Mouse (Mus musculus) myocyte (in vitro differentiated cells): Measurements from ENCODE around the gene Olfr749. TPM values are rescaled to one million over a fixed set of nuclear protein-coding genes. Genes with fewer than 3 reads are reported as not detected.

Experiments used
- H3K27me3 ChIP-seq: one replicate; pipeline ENCODE4 v1.6.1; 2011; ENCODE audit not compliant: control insufficient read depth, insufficient read depth, insufficient read length
- H3K36me3 ChIP-seq: one replicate; pipeline ENCODE4 v1.6.1; 2011; ENCODE audit not compliant: control insufficient read depth, insufficient read depth
- H3K4me2 ChIP-seq: one replicate; pipeline ENCODE4 v1.6.1; 2011; ENCODE audit warnings: low read depth, control low read depth
- H3K4me3 ChIP-seq: one replicate; pipeline ENCODE4 v1.5.1; 2011; ENCODE audit warnings: mild to moderate bottlenecking, control low read depth, moderate library complexity
- H3K79me2 ChIP-seq: one replicate; pipeline ENCODE4 v1.6.1; 2011; ENCODE audit not compliant: control insufficient read depth, insufficient read depth
- H3ac ChIP-seq: one replicate; pipeline ENCODE4 v1.6.1; 2011; ENCODE audit not compliant: control insufficient read depth, insufficient read length
- CEBPB ChIP-seq: IDR thresholded peaks from 2 replicates; pipeline ENCODE4 v1.6.1; 2011; ENCODE audit warnings: mild to moderate bottlenecking, moderate library complexity; ENCODE audit not compliant: poor library complexity, insufficient read depth, severe bottlenecking
- E2F4 ChIP-seq: IDR thresholded peaks from one replicate; pipeline ENCODE4 v1.6.1; 2011; ENCODE audit warnings: mild to moderate bottlenecking, control low read depth, moderate library complexity; ENCODE audit not compliant: insufficient read depth
- MAX ChIP-seq: IDR thresholded peaks from one replicate; pipeline ENCODE4 v1.6.1; 2011; ENCODE audit warnings: low read depth, mild to moderate bottlenecking, control low read depth
- MYOD1 ChIP-seq, 3 experiments: IDR thresholded peaks; one replicate each; pipeline ENCODE4 v1.6.1; 2011; ENCODE audit warnings: control low read depth in 2 of 3, low read depth in 2 of 3, mild to moderate bottlenecking in 2 of 3, moderate library complexity in 1 of 3; ENCODE audit not compliant: insufficient read length in 2 of 3, control insufficient read depth in 1 of 3
- MYOG ChIP-seq, 3 experiments: IDR thresholded peaks; one replicate each; pipeline ENCODE4 v1.6.1; 2011; ENCODE audit warnings: control low read depth in 2 of 3, low read depth in 2 of 3, mild to moderate bottlenecking in 2 of 3; ENCODE audit not compliant: insufficient read length in 2 of 3, control insufficient read depth in 1 of 3, insufficient read depth in 1 of 3
- POLR2A ChIP-seq: IDR thresholded peaks from one replicate; pipeline ENCODE4 v1.6.1; 2011; ENCODE audit warnings: low read depth, mild to moderate bottlenecking, control low read depth, moderate library complexity; ENCODE audit not compliant: insufficient read length
- POLR2AphosphoS2 ChIP-seq: IDR thresholded peaks from one replicate; pipeline ENCODE4 v1.6.1; 2011; ENCODE audit warnings: low read depth, control low read depth; ENCODE audit not compliant: insufficient read length
- REST ChIP-seq: IDR thresholded peaks from one replicate; pipeline ENCODE4 v1.6.1; 2011; ENCODE audit warnings: mild to moderate bottlenecking, control low read depth, moderate library complexity; ENCODE audit not compliant: insufficient read depth, insufficient read length
- SRF ChIP-seq: IDR thresholded peaks from one replicate; pipeline ENCODE4 v1.6.1; 2011; ENCODE audit warnings: low read depth; ENCODE audit not compliant: control insufficient read depth, insufficient read length
- TCF12 ChIP-seq: IDR thresholded peaks from one replicate; pipeline ENCODE4 v1.6.1; 2011; ENCODE audit warnings: mild to moderate bottlenecking, control low read depth; ENCODE audit not compliant: poor library complexity, insufficient read depth, severe bottlenecking
- TCF3 ChIP-seq: IDR thresholded peaks from one replicate; pipeline ENCODE4 v1.6.1; 2011; ENCODE audit warnings: low read depth, control low read depth; ENCODE audit not compliant: insufficient read length
- USF1 ChIP-seq: IDR thresholded peaks from one replicate; pipeline ENCODE4 v1.6.1; 2011; ENCODE audit warnings: low read depth, mild to moderate bottlenecking, control low read depth, moderate library complexity
- polyA plus RNA-seq: library from polyadenylated mRNA; unstranded; fragments of >200 nt; fragmentation: generic; extraction: Trizol; gene quantifications from one replicate; pipeline ENCODE4 v1.2.1, GENCODE M21; 2012; ENCODE audit warnings: missing spikeins

Gene Olfr749
- not detected for polyA plus RNA-seq

DNA sequence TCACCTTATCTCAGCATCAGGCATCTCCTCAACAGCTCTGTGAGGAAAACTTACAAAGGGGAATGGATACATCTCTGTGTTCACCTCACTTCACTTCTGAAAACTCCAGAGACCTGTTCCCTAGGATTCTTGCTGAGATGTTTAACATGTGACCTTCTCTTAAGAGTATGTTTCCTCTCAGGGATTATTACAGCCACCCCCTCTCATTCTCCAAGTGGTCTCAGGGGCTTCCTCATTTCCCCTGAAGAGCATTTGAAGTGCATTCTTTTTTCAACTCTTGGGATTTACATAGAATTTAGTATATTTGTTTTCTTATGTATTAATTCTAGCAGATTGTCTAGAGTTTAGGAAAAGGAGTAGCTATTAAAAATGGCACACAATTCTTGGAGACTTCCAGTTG, at the start of gene Olfr749:
Gene Olfr749 (minus strand): TSS at position 101 of the 400 bp plus-strand sequence.
- Histone ChIP-seq H3K79me2 (no peaks in the 10 kb centered on the region), H3K27me3 (no peaks in the 10 kb centered on the region), H3K4me2 (no peak within 1 kb of the TSS), H3ac (no peak within 1 kb of the TSS), H3K36me3 (no peaks in the 10 kb centered on the region), H3K4me3 (no peak within 1 kb of the TSS)
- TF ChIP-seq USF1 = no peak
- no peak for TF ChIP-seq MYOG (IDR thresholded peaks at IDR 0.05; ENCODE audit: control insufficient read depth in 1 of 3, insufficient read depth in 1 of 3, insufficient read length in 2 of 3, low read depth in 2 of 3)
- no peak for TF ChIP-seq TCF12
- TF ChIP-seq MAX = no peak
- no peak for TF ChIP-seq MYOD1 (IDR thresholded peaks at IDR 0.05; ENCODE audit: control insufficient read depth in 1 of 3, insufficient read length in 2 of 3, low read depth in 2 of 3)
- no peak for TF ChIP-seq CEBPB
- TF ChIP-seq REST = no peak
- TF ChIP-seq E2F4 = no peak
- TF ChIP-seq TCF3 = no peak
- TF ChIP-seq SRF = no peak
- TF ChIP-seq POLR2A = no peak
- TF ChIP-seq POLR2AphosphoS2 = no peak

DNA sequence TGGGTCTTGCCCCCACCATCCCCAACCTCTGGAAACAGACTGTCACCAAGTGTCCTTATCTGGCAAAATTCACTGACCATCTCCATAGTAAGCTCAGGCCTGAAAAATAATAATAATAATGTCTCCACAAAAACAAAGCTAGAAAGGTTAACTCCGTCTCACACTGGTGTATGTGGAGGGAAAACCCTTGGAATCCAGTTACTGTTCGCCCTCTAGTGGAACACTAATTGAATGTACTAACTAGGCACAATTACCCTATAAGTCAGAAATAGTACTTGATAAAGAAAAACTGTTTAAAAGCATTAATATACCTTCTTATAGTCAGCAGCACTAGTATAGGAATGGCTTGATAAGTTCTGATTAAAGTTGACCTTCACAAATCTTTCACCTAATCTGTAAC, 43.3 kb upstream of the Olfr749 start:
- no peak overlapping the region for H3K4me2 ChIP-seq
- no peaks in the 10 kb centered on the region for H3K36me3 ChIP-seq
- no peak overlapping the region for H3K4me3 ChIP-seq
- H3K27me3 ChIP-seq = no peaks in the 10 kb centered on the region
- peaks cover 13% of the 10 kb centered on the region for H3K79me2 ChIP-seq
- no peak overlapping the region for H3ac ChIP-seq
- TF ChIP-seq TCF12 (no peak), E2F4 (no peak), POLR2A (no peak), CEBPB (no peak), USF1 (no peak), REST (no peak), MYOG (IDR thresholded peaks at IDR 0.05; ENCODE audit: control insufficient read depth in 1 of 3, insufficient read depth in 1 of 3, insufficient read length in 2 of 3, low read depth in 2 of 3) (no peak), MAX (no peak), SRF (no peak)

DNA sequence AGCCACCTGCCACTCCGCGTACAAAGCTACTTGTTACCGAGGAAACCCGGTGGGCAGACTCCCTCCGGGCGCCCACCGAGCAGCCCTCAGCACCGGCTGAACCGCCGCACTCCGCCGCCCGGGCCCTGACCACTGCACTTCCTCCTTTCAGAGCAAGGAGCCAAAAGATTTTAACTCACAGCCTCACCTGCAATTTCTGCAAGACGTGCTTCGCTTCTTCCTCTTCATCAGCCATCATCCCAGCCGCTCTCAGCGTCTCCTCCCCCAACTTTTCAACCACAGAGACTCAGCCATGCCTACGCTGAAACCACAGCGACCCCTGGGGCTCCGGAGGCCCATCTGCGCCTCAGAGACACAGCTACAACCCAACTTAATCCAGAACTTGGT, 40.4 kb upstream of the Olfr749 start, which contains the start of gene Ttc5:
Gene Ttc5 (minus strand): TSS at position 269 of the 387 bp plus-strand sequence.
- Histone ChIP-seq H3ac (no peak within 1 kb of the TSS), H3K36me3 (no peaks in the 10 kb centered on the region), H3K4me3 (peak within 1 kb of the TSS; percentile 48), H3K79me2 (peaks cover 26% of the 10 kb centered on the region), H3K27me3 (no peaks in the 10 kb centered on the region), H3K4me2 (peak within 1 kb of the TSS; percentile 89)
- TF ChIP-seq MYOD1 (IDR thresholded peaks at IDR 0.05; ENCODE audit: control insufficient read depth in 1 of 3, insufficient read length in 2 of 3, low read depth in 2 of 3) (no peak), MAX (no peak), POLR2A (peak; percentile 39), POLR2AphosphoS2 (peak; percentile 37)

DNA sequence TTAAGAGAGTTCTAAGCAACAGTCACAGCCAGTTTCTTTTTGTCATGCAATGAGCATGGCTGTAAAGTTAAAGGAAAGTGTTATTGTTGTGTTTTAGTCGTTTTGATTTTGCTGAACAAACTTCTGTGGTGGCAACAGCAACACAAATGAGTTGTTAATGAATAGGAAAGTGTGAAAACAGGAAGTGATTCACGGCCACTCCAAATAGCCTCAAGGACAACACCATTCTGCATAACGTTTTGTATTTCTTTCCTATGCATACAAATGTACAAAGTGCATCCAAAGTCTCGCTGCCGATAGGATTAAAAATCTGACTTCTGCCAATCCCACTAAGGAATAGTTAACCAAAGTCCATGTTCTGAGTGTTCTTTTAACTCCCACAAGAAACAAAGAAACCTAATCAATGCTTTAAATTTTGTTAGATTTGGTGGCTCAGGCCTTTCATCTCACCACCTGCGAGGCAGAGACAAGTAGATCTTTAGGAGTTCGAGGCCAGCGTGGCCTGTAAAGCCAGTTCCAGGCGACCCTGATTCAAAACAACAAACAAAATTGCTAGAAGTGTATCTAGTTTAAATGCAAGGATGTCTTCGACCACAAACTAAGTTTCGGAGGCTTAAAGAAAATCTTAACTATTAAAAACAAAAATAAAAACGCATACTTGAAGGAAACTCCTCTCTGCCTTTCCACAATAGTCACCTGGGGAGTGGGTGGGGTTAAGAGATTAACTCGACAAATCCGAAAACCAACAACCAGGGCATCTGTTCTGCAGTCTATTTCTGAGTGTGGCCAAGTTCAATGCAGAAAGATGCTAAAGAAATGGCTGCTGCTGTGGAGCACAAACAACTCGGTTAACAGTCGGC, 39.7 kb upstream of the Olfr749 start:
- H3K36me3 ChIP-seq = peaks cover 4% of the 10 kb centered on the region
- H3ac ChIP-seq = no peak overlapping the region
- H3K4me2 ChIP-seq = peak overlapping the region; percentile 89
- peaks cover 26% of the 10 kb centered on the region for H3K79me2 ChIP-seq
- peak overlapping the region; percentile 48 for H3K4me3 ChIP-seq
- H3K27me3 ChIP-seq = no peaks in the 10 kb centered on the region
- TF ChIP-seq MAX (no peak), MYOD1 (IDR thresholded peaks at IDR 0.05; ENCODE audit: control insufficient read depth in 1 of 3, insufficient read length in 2 of 3, low read depth in 2 of 3) (no peak), TCF3 (no peak), REST (no peak), CEBPB (no peak), POLR2AphosphoS2 (no peak), E2F4 (no peak), USF1 (no peak), TCF12 (no peak), MYOG (IDR thresholded peaks at IDR 0.05; ENCODE audit: control insufficient read depth in 1 of 3, insufficient read depth in 1 of 3, insufficient read length in 2 of 3, low read depth in 2 of 3) (no peak)

DNA sequence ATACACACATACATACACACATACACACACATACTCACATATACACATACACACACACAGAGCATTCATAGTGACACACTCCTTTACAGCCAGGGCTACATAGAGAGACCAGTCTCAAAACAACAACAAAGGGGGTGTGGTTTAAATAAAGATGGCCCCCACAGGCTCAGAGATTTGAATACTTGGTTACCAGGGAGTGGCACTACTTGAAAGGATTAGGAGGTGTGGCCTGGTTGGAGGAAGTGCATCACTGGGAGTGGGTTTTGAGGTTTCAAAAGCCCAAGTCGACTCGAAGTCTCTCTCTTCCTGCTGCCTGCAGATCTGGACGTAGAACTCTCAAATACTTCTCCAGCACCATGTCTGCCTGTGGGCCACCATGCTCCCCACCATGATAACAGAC, 37.3 kb upstream of the Olfr749 start:
- no peak overlapping the region for H3K4me2 ChIP-seq
- peaks cover 7% of the 10 kb centered on the region for H3K36me3 ChIP-seq
- H3K27me3 ChIP-seq = no peaks in the 10 kb centered on the region
- H3K4me3 ChIP-seq = no peak overlapping the region
- H3K79me2 ChIP-seq = peaks cover 26% of the 10 kb centered on the region
- TF ChIP-seq CEBPB (no peak), E2F4 (no peak), MYOD1 (IDR thresholded peaks at IDR 0.05; ENCODE audit: control insufficient read depth in 1 of 3, insufficient read length in 2 of 3, low read depth in 2 of 3) (no peak), MAX (no peak), TCF12 (no peak), SRF (no peak), TCF3 (no peak), MYOG (IDR thresholded peaks at IDR 0.05; ENCODE audit: control insufficient read depth in 1 of 3, insufficient read depth in 1 of 3, insufficient read length in 2 of 3, low read depth in 2 of 3) (no peak), REST (no peak), POLR2AphosphoS2 (no peak), USF1 (no peak), POLR2A (no peak)
- no peak overlapping the region for H3ac ChIP-seq
